Mouse (Mus musculus) left cerebral cortex, adult 8-10 months (tissue): ENCODE data around the gene Tmco1. TPM values are rescaled to one million over a fixed set of nuclear protein-coding genes. Genes with fewer than 3 reads are reported as not detected.

ENCODE experiments used
- DNase-seq, 2 experiments: peaks; one replicate each; pipeline ENCODE4 v3.0.0; 2022; ENCODE audit warnings: low spot score in 2 of 2
- microRNA-seq, 2 experiments: library from miRNA; unstranded; fragments of <30 nt; microRNA quantifications; one replicate each; pipeline ENCODE4 v1.2.0; 2022
- total RNA-seq, 4 experiments: library from RNA; stranded (reverse); gene quantifications; 2 replicates each; pipeline ENCODE4 v1.2.4; 2022

Tmco1 gene
- total RNA-seq, 4 experiments from 2014 or later, result 50.9 to 56.1 (median 53.0) TPM

DNA sequence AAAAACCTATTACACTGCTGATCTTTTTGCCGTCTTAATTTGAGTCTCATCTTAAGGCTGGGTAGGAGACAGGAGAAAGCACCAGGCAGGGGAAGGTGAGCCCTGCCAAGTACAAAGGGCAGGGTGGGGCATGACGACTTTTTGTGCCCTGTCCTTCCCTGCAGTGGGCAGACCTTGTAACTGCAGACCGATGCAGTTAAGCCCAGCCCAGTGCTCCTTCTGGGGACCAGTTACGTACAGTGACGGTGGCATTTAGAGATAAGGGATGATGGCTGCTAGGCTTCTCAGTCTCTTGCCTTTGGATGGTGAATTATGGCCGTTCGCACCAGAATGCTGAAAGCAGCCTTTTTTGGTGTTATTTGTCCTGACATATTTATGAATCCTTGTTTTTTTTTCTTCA lies 60.3 kb downstream of the Tmco1 start:
- no peak for DNase-seq

DNA sequence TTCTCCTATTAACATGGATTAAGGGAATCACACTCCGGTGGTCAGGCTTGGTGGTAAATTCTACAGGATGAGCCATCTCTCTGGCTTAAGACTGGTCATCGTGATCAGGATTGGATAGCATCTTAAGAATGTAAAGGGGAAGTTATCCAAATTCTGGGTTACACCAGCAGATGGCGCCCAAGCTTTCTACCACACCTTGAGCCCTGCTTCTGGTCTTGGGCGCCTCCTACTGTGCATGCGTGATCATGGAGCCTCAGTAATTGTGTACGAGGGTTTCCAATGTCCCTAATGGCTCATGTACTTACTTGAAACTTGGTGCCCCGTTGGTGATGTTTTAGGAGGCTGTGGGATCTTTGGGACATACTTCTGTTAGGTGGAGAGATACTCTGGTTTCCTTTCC lies 61.7 kb downstream of the Tmco1 start:
- peak; percentile 72 to 77 for DNase-seq

DNA sequence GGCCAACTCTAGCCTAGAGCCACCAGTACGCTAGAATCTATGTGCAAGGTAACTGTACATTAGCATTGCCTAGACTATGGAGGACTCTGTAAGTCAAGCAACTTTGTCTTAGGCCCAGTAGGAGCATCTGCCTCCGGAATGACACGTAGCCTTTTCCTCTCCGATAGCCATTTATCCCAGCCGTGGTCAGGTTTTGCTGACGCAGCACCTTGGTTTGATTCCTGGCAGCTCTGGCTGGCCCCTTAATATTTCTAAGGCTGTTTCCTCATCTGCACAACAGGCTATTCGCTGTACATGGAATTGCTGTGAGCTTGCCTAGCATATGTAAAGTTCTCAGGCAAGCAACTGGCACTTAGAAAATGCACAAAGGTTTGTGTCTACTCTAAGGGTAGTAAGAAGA lies 64.6 kb downstream of the Tmco1 start:
- no peak for DNase-seq

DNA sequence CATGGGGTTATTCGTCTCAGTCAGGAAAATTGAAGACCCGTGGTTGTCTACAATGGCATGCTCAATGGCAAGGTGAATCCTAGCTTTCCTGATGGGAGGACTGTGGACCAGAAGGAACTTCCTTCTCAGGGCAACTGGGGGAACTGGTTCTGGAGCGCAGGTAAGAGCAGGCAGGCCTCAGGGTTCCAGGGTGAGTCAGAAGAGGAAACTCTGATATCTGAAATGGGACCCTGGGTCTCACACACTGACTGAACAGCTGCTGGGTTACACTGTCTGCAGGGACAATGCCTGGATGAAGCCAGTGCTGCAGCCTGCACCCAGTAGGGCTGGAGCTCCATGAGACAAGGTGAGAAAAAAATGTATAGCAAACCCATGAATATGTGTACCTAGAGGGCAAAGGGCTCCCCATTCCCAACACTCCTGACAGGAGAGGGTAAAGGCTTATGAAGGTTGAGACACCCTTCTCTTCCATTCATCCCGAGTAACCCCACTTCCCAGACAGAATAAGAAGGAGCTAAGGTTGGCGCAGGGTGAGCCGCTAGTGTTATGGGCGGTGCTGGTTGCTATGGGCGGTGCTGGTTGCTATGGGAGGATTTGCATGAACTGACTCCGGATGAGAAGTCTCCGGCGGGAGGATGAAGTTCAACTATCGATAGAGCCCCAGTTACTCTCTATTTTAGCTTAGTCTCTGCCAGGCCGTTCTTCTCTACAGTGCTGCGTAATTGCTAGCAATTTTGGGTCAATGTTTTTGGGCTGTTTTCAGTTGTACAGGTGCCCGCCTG lies 66.0 kb downstream of the Tmco1 start:
- DNase-seq, result no peak

DNA sequence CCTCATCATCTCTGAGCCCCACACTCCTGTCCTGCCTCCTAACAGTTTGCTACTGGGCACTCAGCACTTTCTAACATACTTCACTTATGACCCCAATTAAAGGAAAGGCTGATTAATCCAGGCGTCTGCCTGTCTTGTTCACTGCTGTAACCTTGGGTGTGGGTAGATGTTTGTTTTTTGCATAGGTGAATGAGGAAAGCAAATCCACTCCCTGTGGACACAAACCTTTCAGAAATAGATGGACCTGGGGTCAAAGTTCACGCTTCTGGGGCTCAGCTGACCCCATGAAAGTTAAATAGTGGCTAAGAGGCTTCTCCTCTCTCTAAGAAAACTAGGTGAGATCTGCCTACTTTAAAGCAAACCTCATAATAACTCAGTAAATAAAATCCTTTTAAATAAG lies 66.8 kb downstream of the Tmco1 start:
- no peak for DNase-seq

DNA sequence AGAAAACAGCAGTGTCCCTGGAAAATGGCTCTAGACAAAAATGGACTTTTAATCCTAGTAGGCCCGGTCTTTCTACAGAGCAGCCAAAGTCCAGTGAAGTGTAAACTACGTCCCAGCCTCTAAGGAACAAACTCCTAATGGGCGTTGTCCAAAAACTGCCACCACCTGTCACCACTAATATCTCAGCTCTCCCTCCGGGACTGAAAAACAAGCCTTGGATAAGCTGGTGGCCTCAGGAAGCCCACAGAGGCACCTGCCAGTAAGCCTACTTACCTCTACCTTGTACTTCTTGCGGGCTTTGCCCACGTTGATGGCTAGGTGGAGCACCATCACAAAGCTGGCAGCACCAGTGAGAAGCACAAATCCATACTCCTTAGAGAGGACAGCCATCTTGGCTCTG lies 69.8 kb downstream of the Tmco1 start:
- DNase-seq, result no peak

DNA sequence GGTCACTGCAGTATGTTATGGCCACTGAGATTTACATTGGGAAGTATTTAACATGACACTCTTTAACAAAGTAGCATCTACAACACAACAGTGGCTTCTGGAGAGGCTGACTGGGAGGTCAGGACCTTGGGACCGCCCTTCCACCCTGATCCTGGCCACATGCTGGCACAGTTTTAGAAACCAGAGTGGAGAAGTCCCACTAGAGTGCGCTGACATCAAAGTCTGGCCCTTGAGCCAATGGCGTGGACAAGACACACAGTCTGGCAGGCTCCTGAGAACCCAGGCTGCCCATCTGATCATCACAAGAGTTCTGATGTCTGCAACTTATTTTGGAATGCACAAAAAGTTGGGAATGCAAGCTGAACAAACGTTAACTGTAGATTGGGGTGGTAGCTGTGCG lies 71.6 kb downstream of the Tmco1 start:
- DNase-seq, result no peak

DNA sequence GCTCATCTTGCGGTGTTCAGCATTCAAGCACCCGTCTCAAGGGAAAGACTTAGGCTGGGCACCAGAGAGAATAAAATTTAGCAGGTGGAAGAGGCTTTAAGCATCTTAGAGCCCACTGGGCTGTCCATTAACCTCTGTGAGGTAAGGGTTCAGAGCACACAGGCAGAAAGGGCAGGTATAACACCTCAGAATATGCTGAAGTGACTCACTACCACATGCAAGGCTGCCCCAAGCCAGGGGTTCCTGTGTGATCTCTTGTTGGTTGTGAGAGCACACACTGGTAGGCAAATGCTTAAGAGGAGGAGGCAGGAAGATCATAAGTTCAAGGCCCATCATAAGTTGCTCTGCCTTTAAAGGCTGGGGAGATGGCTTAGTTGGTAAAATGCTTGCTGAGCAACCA lies 72.0 kb downstream of the Tmco1 start:
- no peak for DNase-seq

DNA sequence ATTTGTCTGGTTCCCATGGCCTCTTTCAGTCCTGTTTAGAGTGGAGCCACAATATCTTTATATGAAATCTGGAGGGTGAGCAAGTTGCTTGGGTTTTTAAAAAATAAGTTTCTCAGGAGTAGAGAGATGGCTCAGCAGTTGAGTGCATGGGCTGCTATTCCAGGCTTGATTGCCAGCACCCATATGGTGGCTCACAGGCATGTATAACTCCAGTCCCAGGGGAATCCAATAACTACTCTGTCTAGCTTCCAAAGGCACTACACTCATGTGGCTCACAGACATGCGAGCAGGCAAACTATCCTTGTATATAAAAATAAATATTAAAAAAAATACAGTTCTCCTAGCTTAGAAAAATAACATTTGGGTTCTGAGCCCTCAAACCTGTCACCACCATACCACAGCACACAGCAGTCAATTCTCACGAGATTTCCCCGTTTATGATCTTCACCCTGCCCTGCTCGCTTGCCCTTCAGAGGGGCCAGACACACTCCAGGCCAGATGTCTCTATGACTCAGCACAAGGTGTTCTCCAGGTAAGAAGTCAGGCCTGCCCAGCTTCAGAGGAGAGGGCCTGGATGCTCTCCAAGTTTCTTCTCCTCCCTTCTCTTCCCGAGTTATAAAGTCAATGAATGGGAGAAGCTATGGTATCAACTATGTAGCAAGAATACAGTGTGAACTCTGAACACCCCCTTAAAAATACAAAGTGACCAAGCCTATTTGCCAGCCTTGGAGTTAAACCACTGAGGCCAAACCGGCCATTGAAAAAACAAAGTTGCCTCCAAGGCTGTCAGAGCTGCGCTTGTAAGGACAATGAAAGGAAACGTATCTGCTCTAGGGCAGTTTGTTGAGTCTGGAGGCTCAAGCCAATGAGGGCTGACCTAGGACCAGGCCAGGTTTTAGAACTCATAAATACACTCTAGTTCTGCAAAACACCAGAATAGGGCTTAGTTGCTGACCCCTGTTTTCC lies 73.2 kb downstream of the Tmco1 start:
- DNase-seq, result no peak

DNA sequence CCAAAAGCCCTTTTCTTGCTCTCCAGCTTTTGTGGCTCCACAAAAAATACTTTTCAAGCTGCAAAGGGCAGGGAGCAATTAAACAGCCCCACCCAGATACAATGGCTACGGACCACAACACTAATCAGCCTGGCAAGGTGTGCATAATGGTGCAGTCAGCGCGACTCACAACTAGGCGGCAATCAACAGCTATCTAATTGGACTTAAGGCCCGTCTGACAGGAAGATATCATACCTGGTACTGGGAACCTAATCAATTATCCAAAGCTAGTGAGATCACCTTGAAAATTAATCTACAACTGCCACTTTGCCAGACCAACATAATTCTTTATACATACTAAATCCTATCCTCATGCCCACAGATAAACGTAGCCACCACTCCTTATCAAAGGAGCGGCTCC lies 74.1 kb downstream of the Tmco1 start:
- no peak for DNase-seq

DNA sequence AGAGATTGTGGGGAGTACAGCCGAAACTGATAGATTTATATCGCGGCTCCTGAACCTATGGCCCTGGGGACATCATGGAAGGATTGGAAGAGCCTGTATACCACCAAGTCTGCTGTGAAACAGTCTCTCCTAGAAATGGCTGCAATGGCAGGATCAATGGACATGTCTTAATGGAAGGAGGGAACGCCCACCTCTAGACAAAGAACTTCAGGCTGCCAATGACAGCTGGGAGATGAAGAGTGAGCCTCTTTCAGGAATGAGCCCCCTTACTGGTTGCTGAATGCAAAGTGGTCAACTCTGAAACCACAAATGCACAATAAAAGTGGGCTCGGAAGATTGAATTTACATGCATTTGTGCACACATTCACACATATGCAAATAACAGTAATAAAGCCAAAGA lies 74.6 kb downstream of the Tmco1 start:
- DNase-seq, result no peak

DNA sequence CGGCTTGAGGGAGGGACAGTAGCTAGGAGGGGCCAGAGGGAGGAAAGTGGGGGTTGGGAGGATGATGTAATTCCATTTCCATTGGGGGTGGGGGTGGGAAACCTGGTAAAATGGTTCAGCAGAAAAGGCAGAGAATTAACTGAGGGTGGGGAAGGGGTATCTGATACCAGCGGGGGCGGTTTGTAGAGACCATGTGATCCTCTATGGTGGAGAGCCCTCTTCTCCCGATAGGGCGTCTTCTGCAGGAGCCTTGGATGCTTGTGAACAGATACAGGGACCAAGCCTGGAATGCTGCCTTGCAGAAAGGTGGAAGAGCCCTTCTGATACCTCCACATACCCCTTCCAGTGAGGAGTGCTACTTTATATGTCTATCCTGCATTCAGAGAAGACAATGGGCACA lies 75.0 kb downstream of the Tmco1 start:
- DNase-seq, result no peak

Small RNA genes within 50 kb of the gene (microRNA-seq; reads per million reads assigned to microRNA genes)
- gene Gm25911, result 0.66 to 1.1 reads per million in 2 experiments
- gene Mir6347, result 0 reads per million in 2 experiments

Other genes starting within 250 kb of the Tmco1 start
- gene Uck2, start 23.1 kb upstream of the Tmco1 start, total RNA-seq, result 10 to 100 TPM; 25.8 to 33.4 (median 29.2) TPM
- gene Aldh9a1, start 41.6 kb downstream of the Tmco1 start, total RNA-seq, result 10 to 100 TPM; 21.9 to 26.4 (median 22.7) TPM
- gene Mgst3, start 85.5 kb downstream of the Tmco1 start, total RNA-seq, result 100 to 1,000 TPM in 1 of 4 experiments, 10 to 100 TPM in 3; 93.7 to 109 (median 95.2) TPM
- gene Lrrc52, start 158.4 kb downstream of the Tmco1 start, total RNA-seq, result not detected